12 mouse cellular contexts compared by ENCODE assay signal in genomic region chr10:111308850-111309501, GRCm38 (mm10).
"Had no signal": no experiment of that assay in that cellular context is flagged by ENCODE, and none has a peak within 500 bp of the region (broad histone marks: within the 10 kb centered on the region; RNA-seq: fewer than 3 reads in every experiment).

No protein-coding gene starts in this region.

- DNase-seq: kidney, adult 2 months; kidney, postnatal 14 days; lung, adult 2 months; lung, postnatal 36 days; thymus, adult 18-20 months; thymus, postnatal 14 days had no signal

- H3K4me1 ChIP-seq: kidney, embryonic 15.5 days; liver, embryonic 15.5 days; midbrain, embryonic 13.5 days had no signal

- H3K4me3 ChIP-seq: kidney, embryonic 15.5 days; liver, embryonic 15.5 days; midbrain, embryonic 13.5 days had no signal

- ATAC-seq: intestine, embryonic 16.5 days; lung, postnatal 0 days; midbrain, embryonic 13.5 days had no signal

- H3K4me2 ChIP-seq: kidney, embryonic 15.5 days; liver, embryonic 11.5 days; liver, embryonic 15.5 days; midbrain, embryonic 13.5 days had no signal

- H3K9me3 ChIP-seq: kidney, embryonic 15.5 days; liver, embryonic 15.5 days; midbrain, embryonic 13.5 days had no signal

- H3K36me3 ChIP-seq: kidney, embryonic 15.5 days; liver, embryonic 15.5 days; midbrain, embryonic 13.5 days had no signal

- H3K9ac ChIP-seq: kidney, embryonic 15.5 days; liver, embryonic 15.5 days; midbrain, embryonic 13.5 days had no signal

- H3K27me3 ChIP-seq: kidney, embryonic 15.5 days; liver, embryonic 15.5 days; midbrain, embryonic 13.5 days had no signal

- H3K27ac ChIP-seq: kidney, embryonic 15.5 days; liver, embryonic 15.5 days; midbrain, embryonic 13.5 days had no signal
